Mouse (Mus musculus): ENCODE data around the gene Slc16a5.

Gene Slc16a5

DNA sequence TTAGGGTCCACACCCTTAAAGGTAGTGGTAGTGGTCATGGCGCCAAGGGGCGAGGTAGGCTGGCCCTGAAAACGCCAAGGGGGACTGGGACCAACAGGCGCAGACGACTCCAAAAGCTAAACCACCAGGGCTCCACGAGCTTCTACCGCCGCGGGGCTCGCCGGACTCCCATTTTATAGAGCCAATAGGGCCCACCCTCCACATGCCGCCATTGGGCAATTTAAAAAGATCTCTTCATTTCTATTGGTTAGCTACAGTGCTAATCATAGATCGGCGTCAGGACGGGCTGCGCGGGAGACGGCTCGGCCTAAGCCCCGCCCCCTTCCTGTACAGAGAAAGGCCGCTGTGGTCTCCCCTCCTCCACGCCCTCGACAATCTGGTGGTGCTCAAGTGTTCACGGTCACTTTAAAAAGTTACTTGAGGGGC, 52.0 kb downstream of the Slc16a5 start, which contains the start of gene Jpt1:
Gene Jpt1 (minus strand): TSS at position 150 of the 426 bp plus-strand sequence.
- DNase-seq (ENCODE audit: low spot score in 2 of 2), result peak; percentile 91

- no peak for DNase-seq (ENCODE audit: low spot score in 2 of 2)
These were observed 52.7 kb downstream of the Slc16a5 start for GRCm38 (mm10) chr11:115515021-115515420.

GRCm38 (mm10) chr11:115516942-115517341, 54.7 kb downstream of the Slc16a5 start:
- no peak for DNase-seq (ENCODE audit: low spot score in 2 of 2)

GRCm38 (mm10) chr11:115518693-115519092, 56.4 kb downstream of the Slc16a5 start:
- no peak for DNase-seq (ENCODE audit: low spot score in 2 of 2)

DNA sequence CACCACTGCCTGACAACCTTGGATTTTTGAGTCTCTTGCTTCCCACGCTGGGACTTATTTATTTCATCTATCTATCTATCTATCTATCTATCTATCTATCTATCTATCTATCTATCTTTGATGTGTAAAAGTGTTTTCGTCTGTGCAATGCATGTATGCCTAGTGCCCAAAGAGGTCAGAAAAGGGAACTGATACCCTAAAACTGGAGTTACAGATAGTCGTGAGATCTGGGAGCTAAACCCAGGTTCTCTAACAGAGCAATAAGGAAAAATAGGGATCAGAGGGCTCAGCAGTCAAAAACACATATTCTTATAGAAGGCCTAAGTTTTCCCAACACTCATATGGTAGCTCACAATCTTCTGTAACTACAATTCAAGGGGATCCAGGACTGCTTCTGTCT, 57.3 kb downstream of the Slc16a5 start:
- no peak for DNase-seq (ENCODE audit: low spot score in 2 of 2)

DNA sequence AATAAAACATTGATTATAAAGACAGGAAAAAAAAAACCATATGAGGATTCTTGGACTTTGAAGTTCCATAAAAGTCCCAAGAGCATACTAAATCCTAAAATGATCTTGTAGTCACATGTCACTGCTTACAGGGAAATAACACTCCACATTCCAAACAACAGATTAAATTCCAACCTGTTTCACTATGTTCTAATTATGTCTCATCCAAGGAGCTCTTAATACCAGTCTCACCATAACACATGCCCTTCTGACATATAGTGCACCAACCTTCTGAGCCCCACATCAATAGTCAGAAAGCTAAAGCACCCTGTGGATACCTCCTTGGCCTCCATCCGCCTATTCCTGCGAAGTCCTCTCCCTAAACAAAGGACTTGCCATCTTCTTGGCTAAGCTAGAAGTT, 57.9 kb downstream of the Slc16a5 start:
- DNase-seq (ENCODE audit: low spot score in 2 of 2), result no peak

- DNase-seq (ENCODE audit: low spot score in 2 of 2), result no peak
These were observed 58.8 kb downstream of the Slc16a5 start for GRCm38 (mm10) chr11:115521080-115521479.

GRCm38 (mm10) chr11:115522238-115522637, 60.0 kb downstream of the Slc16a5 start:
- DNase-seq (ENCODE audit: low spot score in 2 of 2), result no peak

GRCm38 (mm10) chr11:115522703-115523102, 60.4 kb downstream of the Slc16a5 start:
- DNase-seq (ENCODE audit: low spot score in 2 of 2), result no peak

Data from spleen, postnatal 14 days (tissue).